Mouse (Mus musculus) G1E (cell line): ENCODE measurements around the gene Stap2. TPM values are rescaled to one million over a fixed set of nuclear protein-coding genes. Genes with fewer than 3 reads are reported as not detected.

Source experiments
- ATAC-seq: 2 replicates; pipeline ENCODE4 v1.8.0; 2016; ENCODE audit warnings: mild to moderate bottlenecking; ENCODE audit not compliant: insufficient number of reproducible peaks, poor library complexity, low FRiP score, severe bottlenecking; ENCODE audit errors: extremely low read depth
- DNase-seq: peaks from one replicate; pipeline ENCODE4 v3.0.0; 2012; ENCODE audit warnings: low spot score
- H3K27me3 ChIP-seq: 2 replicates; pipeline ENCODE4 v1.6.1; 2012; ENCODE audit warnings: mild to moderate bottlenecking, low read length, inconsistent platforms; ENCODE audit not compliant: insufficient read depth
- H3K36me3 ChIP-seq: replicated peaks from 2 replicates; pipeline ENCODE3; 2012; ENCODE audit warnings: mild to moderate bottlenecking, inconsistent platforms
- H3K4me1 ChIP-seq: 2 replicates; pipeline ENCODE4 v1.6.1; 2012; ENCODE audit warnings: low read depth, low read length, inconsistent platforms, mixed read lengths; ENCODE audit not compliant: insufficient read depth
- H3K4me3 ChIP-seq: 2 replicates; pipeline ENCODE4 v1.5.1; 2012; ENCODE audit warnings: low read depth, mild to moderate bottlenecking, inconsistent platforms, low read length, moderate library complexity, mixed read lengths
- H3K9me3 ChIP-seq: replicated peaks from 2 replicates; pipeline ENCODE4 v1.6.1; 2012; ENCODE audit warnings: inconsistent platforms
- CTCF ChIP-seq: IDR thresholded peaks from 2 replicates; pipeline ENCODE4 v1.5.1; 2012; ENCODE audit warnings: low read depth, low read length, inconsistent platforms, mixed read lengths
- GATA1 ChIP-seq: IDR thresholded peaks from 2 replicates; pipeline ENCODE4 v1.6.1; 2012; ENCODE audit warnings: borderline replicate concordance, low read length, inconsistent platforms, mixed read lengths
- GATA2 ChIP-seq: IDR thresholded peaks from 2 replicates; pipeline ENCODE4 v1.6.1; 2012; ENCODE audit warnings: low read depth, low read length, inconsistent platforms, borderline replicate concordance
- POLR2AphosphoS5 ChIP-seq: IDR thresholded peaks from 2 replicates; pipeline ENCODE4 v1.6.1; 2012; ENCODE audit warnings: low read depth, low read length, inconsistent platforms; ENCODE audit not compliant: insufficient replicate concordance
- TAL1 ChIP-seq: conservative IDR thresholded peaks from 2 replicates; pipeline ENCODE4 v1.6.1; 2012; ENCODE audit warnings: low read depth, low read length, inconsistent platforms, mixed read lengths
- polyA plus RNA-seq: library from polyadenylated mRNA; stranded (reverse); fragments of >175 nt; gene quantifications from 2 replicates; pipeline ENCODE4 v1.2.3, GENCODE M21; 2012
- total RNA-seq, 2 experiments: library from RNA; stranded (forward) in 1 of 2; stranded (reverse) in 1 of 2; fragments of 200-1000 nt in 1 of 2; fragments of >200 nt in 1 of 2; fragmentation: Nextera tagmentation in 1 of 2; gene quantifications; 2 replicates each; pipeline ENCODE4 v1.2.3; 2014 to 2017

Gene Stap2
- total and polyA plus RNA-seq, 3 experiments: 0.27 TPM; not detected in 2

DNA sequence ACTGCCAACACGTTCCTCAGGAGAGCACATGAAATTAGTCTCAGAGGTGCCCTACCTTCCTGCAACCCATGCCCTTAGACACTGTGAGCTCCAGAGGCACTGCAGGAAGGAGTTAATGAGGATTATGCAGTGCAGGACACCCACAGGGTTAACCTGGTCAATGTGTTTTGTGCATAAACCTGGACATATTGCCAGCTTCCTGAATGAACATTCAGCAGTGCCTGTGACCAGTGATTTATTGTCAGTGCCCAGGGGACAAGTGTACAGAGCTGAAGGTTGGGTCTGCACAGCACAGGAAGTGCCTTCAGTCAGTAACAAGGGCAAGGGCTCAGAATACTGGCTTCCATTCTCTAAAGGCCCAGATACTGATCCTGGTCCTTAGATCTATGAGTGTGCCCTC lies 21.5 kb upstream of the Stap2 start:
- ATAC-seq: no peak
- H3K4me3 ChIP-seq: no peak overlapping the region
- no peak for DNase-seq
- H3K4me1 ChIP-seq: peaks cover 71% of the 10 kb centered on the region
- H3K9me3 ChIP-seq: no peaks in the 10 kb centered on the region
- TF ChIP-seq TAL1 (no peak), GATA1 (no peak), POLR2AphosphoS5 (no peak), CTCF (no peak), GATA2 (no peak)
- peaks cover 97% of the 10 kb centered on the region for H3K36me3 ChIP-seq
- no peaks in the 10 kb centered on the region for H3K27me3 ChIP-seq

DNA sequence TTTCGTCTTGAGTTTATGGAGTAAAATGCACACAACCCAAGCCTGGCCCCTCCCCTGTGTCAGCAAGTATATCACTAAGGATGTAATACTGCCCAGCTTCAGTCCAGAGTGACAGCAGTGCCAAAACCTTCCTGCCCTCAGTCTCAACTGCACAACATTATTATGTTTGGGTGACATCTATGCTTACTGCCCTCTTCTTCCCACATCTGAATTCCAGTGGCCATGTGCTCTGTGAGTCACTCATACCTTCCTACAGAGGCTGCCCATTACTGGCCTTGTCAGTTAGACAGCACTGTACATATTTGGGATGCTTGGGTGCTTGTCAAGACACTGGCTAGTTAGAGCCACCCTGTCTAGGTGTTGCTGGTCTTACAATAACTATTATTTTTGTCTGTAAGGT lies 20.9 kb upstream of the Stap2 start:
- no peak for TF ChIP-seq POLR2AphosphoS5
- no peak for TF ChIP-seq CTCF
- no peak for TF ChIP-seq GATA1
- no peak for TF ChIP-seq TAL1
- no peak overlapping the region for H3K4me3 ChIP-seq
- ATAC-seq: no peak
- DNase-seq: no peak
- H3K36me3 ChIP-seq: peaks cover 98% of the 10 kb centered on the region
- H3K9me3 ChIP-seq: no peaks in the 10 kb centered on the region
- H3K27me3 ChIP-seq: no peaks in the 10 kb centered on the region
- peaks cover 72% of the 10 kb centered on the region for H3K4me1 ChIP-seq

DNA sequence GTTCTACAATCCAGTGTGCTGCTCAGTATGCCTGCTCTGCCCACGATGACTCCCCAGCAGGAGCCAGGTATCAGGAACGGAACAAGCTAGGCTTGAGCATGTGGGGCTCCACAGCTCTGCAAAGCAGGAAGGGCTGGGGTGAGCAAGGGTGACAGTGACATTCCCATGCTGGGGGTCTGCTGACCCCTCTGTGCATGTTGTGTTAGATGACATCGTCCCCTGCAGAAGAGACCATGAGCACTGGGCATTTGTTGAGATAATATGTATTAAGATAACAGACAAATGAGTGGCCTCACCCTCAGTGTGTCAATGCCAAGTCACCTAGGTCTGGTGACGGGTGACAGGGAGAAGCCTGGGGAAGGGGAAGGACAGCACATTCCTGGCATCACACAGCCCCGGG lies 19.5 kb upstream of the Stap2 start:
- Histone ChIP-seq H3K27me3 (no peaks in the 10 kb centered on the region), H3K4me1 (peaks cover 69% of the 10 kb centered on the region), H3K36me3 (peaks cover 99% of the 10 kb centered on the region), H3K4me3 (no peak overlapping the region), H3K9me3 (no peaks in the 10 kb centered on the region)
- DNase-seq: no peak
- TF ChIP-seq GATA1 (no peak), GATA2 (no peak), CTCF (no peak)
- no peak for ATAC-seq

DNA sequence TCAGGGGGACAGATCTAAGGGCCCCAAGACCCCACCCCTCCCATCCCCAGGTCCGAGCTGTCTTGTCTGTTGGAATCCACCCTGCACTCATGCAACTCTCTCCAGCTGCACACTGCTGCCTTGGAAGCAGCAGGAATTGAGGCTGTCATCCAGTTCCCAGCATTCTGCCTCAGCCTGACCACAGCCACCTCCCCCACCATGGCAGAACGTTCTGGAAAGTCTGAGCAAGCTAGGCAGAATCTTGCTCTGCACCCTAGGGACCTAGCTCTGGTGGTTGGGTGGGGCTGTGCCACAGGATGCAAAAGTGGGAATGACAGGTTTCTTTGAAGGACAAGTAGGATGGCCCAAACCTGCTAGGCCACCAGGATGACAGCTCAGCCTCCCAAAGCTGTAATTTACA lies 19.1 kb upstream of the Stap2 start:
- Histone ChIP-seq H3K36me3 (peaks cover 99% of the 10 kb centered on the region), H3K4me3 (no peak overlapping the region), H3K27me3 (no peaks in the 10 kb centered on the region), H3K9me3 (no peaks in the 10 kb centered on the region), H3K4me1 (peaks cover 69% of the 10 kb centered on the region)
- DNase-seq (no peak), ATAC-seq (no peak)
- TF ChIP-seq CTCF (no peak), TAL1 (no peak), GATA2 (no peak), POLR2AphosphoS5 (no peak), GATA1 (no peak)

DNA sequence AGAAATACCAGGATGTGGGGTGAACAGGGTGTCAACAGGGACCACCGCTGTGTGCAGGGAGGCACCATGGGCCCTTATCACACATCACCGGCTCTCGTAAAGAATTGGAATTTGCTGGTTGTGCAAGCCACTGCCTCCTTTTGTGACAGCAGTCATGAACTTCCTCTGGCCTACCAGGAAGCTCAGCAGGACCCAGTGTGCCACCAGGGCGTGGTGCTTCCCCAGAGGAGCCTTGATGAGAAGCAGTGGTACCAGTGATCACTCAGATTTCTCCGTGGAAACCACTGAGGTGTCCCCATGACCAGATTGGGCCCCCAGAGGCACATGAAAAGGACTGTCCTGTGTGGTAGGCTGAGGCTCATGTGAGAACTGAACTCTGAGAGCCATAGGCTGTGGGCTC lies 18.0 kb upstream of the Stap2 start:
- TF ChIP-seq GATA2: no peak
- TF ChIP-seq POLR2AphosphoS5: no peak
- no peak for TF ChIP-seq GATA1
- no peak for ATAC-seq
- peaks cover 70% of the 10 kb centered on the region for H3K4me1 ChIP-seq

DNA sequence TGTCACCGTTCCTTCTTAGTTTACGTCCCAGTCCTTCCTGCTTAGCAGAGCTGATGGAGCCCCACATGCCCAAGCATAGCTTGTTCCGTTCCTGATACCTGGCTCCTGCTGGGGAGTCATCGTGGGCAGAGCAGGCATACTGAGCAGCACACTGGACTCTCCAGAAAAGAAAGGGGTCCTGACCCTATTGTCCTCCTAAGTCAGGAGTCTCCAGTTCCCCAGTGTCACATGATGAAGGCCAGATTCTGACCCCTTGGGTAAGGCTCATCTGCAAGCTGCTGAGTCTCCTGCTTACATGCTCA lies 17.6 kb upstream of the Stap2 start:
- no peaks in the 10 kb centered on the region for H3K27me3 ChIP-seq
- DNase-seq (no peak), ATAC-seq (no peak)
- no peak overlapping the region for H3K4me3 ChIP-seq
- H3K9me3 ChIP-seq: no peaks in the 10 kb centered on the region
- TF ChIP-seq GATA1: no peak
- TF ChIP-seq TAL1: no peak
- TF ChIP-seq POLR2AphosphoS5: no peak
- peaks cover 73% of the 10 kb centered on the region for H3K4me1 ChIP-seq
- peaks cover 99% of the 10 kb centered on the region for H3K36me3 ChIP-seq

More for the DNA sequence above, 18.0 kb upstream of the Stap2 start:
- DNase-seq: no peak
- Histone ChIP-seq H3K27me3 (no peaks in the 10 kb centered on the region), H3K4me3 (no peak overlapping the region), H3K36me3 (peaks cover 99% of the 10 kb centered on the region), H3K9me3 (no peaks in the 10 kb centered on the region)

DNA sequence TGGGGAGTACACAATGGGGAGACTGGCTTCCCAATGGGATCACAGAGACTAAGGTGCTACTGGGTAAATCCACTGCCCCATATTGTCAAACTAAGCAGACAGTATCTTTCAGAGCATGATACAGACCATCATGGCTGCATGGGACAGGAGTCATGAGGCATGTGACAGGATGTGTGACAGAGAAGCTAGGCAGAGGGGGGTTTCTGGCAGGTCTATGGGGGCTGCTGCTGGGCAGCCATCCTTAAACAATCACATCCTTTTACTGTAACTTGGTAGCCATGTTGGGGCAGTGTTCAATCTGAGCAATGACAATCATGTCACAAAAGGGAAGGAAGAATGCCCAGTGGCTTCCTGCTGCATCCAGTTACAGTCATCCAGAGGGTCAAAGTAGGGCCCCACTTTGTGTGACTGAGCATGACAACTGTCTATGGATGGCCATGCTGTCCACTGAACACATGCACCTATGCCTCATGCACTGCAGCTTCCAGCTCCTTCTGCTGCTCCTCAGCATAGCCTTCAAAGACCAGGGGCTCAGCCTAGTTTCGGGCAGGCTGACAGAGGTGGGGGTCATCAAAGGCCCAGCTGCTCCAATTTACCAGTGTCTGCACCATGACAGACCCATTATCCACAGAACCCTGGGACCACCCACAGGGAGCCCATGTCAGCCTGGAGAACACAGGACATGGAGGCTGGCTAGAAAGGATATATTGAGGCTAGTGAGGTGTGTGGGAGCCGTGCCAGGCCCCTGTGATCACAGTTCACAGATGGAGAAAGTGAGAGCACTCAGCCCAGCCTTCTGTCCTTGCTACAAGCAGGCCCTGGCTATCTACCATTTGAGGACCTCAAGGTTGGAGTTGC lies 17.0 kb upstream of the Stap2 start:
- DNase-seq: no peak
- no peak for ATAC-seq
- no peaks in the 10 kb centered on the region for H3K9me3 ChIP-seq
- H3K4me3 ChIP-seq: no peak overlapping the region
- peaks cover 99% of the 10 kb centered on the region for H3K36me3 ChIP-seq
- TF ChIP-seq POLR2AphosphoS5: no peak
- H3K4me1 ChIP-seq: peaks cover 69% of the 10 kb centered on the region
- H3K27me3 ChIP-seq: no peaks in the 10 kb centered on the region
